Mouse (Mus musculus) forebrain, embryonic 11.5 days (tissue): ENCODE measurements around the gene Usp49. TPM values are rescaled to one million over a fixed set of nuclear protein-coding genes. Genes with fewer than 3 reads are reported as not detected.
A peak's percentile ranks its signal among the peaks of the same experiment; 100 is the strongest.

ENCODE experiments used
- ATAC-seq: fragments of 200-750 bp; cut with Nextera tagmentation; replicated peaks from 2 replicates; pipeline ENCODE4 v1.8.0; 2017; ENCODE audit warnings: moderate TSS enrichment; ENCODE audit not compliant: low FRiP score
- DNase-seq: peaks from one replicate; pipeline ENCODE4 v3.0.0-alpha.2; 2017; ENCODE audit warnings: low spot score
- H3K27ac ChIP-seq: fragments of 300-500 bp; sonication (generic); 2 replicates; pipeline ENCODE4 v1.5.1; 2014; ENCODE audit warnings: low read depth, low read length
- H3K27me3 ChIP-seq: fragments of 300-500 bp; sonication (generic); 2 replicates; pipeline ENCODE4 v1.6.1; 2014; ENCODE audit warnings: mild to moderate bottlenecking, low read length, mixed read lengths; ENCODE audit not compliant: control insufficient read depth, insufficient read depth
- H3K36me3 ChIP-seq: fragments of 300-500 bp; sonication (generic); 2 replicates; pipeline ENCODE4 v1.6.1; 2014; ENCODE audit warnings: mild to moderate bottlenecking, low read length, moderate library complexity, mixed read lengths; ENCODE audit not compliant: control insufficient read depth, insufficient read depth
- H3K4me1 ChIP-seq: fragments of 300-500 bp; sonication (generic); replicated peaks from 2 replicates; pipeline ENCODE4 v1.6.1; 2014; ENCODE audit warnings: low read length, mixed read lengths; ENCODE audit not compliant: control insufficient read depth, insufficient read depth
- H3K4me2 ChIP-seq: fragments of 300-500 bp; sonication (generic); 2 replicates; pipeline ENCODE4 v1.6.1; 2014; ENCODE audit warnings: low read depth, mild to moderate bottlenecking, low read length, moderate library complexity, mixed read lengths; ENCODE audit not compliant: severe bottlenecking
- H3K4me3 ChIP-seq: fragments of 300-500 bp; sonication (generic); 2 replicates; pipeline ENCODE4 v1.5.1; 2014; ENCODE audit warnings: low read depth, low read length
- H3K9ac ChIP-seq: fragments of 300-500 bp; sonication (generic); 2 replicates; pipeline ENCODE4 v1.6.1; 2014; ENCODE audit warnings: low read length
- H3K9me3 ChIP-seq: fragments of 300-500 bp; sonication (generic); 2 replicates; pipeline ENCODE4 v1.6.1; 2016; ENCODE audit warnings: low read length, mixed read lengths; ENCODE audit not compliant: control insufficient read depth
- WGBS: fragments of 180-500 bp; shearing (Covaris S2); extraction: QIAGEN DNeasy Blood & Tissue Kit; methylation state at CpG from one replicate; pipeline ENCODE4 v1.1.7; 2014; 5-methylcytosine and 5-hydroxymethylcytosine counted together
- polyA plus RNA-seq: library from polyadenylated mRNA; unstranded; fragments of >200 nt; fragmentation: Nextera tagmentation; extraction: Ambion mirVana; gene quantifications from 2 replicates; pipeline ENCODE4 v1.2.1, GENCODE M21; 2014

The Usp49 gene
- 7.2 and 8.1 TPM in 2 replicates for polyA plus RNA-seq

GRCm38 (mm10) chr17:47630678-47631065 lies at the start of gene Usp49:
TSS of gene Usp49 (plus strand) at chr17:47630690.
- no peak for DNase-seq
- 0% methylated on average over 3 of the region's 3 CpGs for WGBS
- H3K4me1 ChIP-seq = peaks cover 4% of the 10 kb centered on the region; the same call in 1 of the 2 replicates
- H3K27ac ChIP-seq = peak within 1 kb of the TSS; percentile 94
- no peaks in the 10 kb centered on the region for H3K27me3 ChIP-seq
- peak within 1 kb of the TSS; percentile 93 for H3K4me2 ChIP-seq
- H3K9me3 ChIP-seq = no peaks in the 10 kb centered on the region
- peak within 1 kb of the TSS; percentile 59 for H3K4me3 ChIP-seq
- no peaks in the 10 kb centered on the region for H3K36me3 ChIP-seq
- H3K9ac ChIP-seq = peak within 1 kb of the TSS; percentile 81
- no peak for ATAC-seq

GRCm38 (mm10) chr17:47580962-47581361 lies 49.5 kb upstream of the Usp49 start:
- 88% methylated on average over 4 of the region's 4 CpGs for WGBS
- Histone ChIP-seq H3K27me3 (no peaks in the 10 kb centered on the region), H3K4me3 (no peak overlapping the region), H3K36me3 (no peaks in the 10 kb centered on the region), H3K27ac (no peak overlapping the region), H3K9me3 (no peaks in the 10 kb centered on the region), H3K9ac (no peak overlapping the region), H3K4me1 (no peaks in the 10 kb centered on the region), H3K4me2 (no peak overlapping the region)
- DNase-seq (no peak), ATAC-seq (no peak)

- Histone ChIP-seq H3K9me3 (no peaks in the 10 kb centered on the region), H3K27me3 (no peaks in the 10 kb centered on the region), H3K4me2 (no peak overlapping the region), H3K36me3 (no peaks in the 10 kb centered on the region), H3K4me3 (no peak overlapping the region), H3K27ac (no peak overlapping the region), H3K4me1 (no peaks in the 10 kb centered on the region), H3K9ac (no peak overlapping the region)
- DNase-seq (no peak), ATAC-seq (no peak)
- 82% methylated on average over 8 of the region's 8 CpGs for WGBS
These were observed 42.0 kb upstream of the Usp49 start for GRCm38 (mm10) chr17:47588517-47588916.

DNA sequence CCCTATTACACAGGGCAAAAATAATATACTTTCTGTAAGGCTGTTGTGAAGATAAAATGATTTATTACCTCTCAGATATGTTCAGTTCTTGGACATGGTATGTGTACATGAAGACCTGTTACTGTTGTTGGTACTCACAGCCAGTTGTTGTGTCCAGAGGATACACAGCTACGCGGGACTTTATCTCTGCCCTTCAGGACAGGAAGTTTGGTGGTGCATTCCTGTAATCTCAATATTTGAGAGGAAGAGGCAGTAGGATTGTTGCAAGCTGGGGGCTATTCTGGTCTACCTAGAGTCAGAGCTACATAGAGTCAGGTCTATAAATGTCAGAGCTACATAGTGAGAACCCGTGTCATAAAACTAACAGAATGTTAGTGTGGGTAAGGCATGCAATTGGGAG lies 39.4 kb upstream of the Usp49 start:
- Histone ChIP-seq H3K27ac (no peak overlapping the region), H3K9ac (no peak overlapping the region), H3K4me1 (peaks cover 9% of the 10 kb centered on the region; the same call in 1 of the 2 replicates), H3K27me3 (no peaks in the 10 kb centered on the region), H3K4me2 (no peak overlapping the region), H3K4me3 (no peak overlapping the region), H3K9me3 (no peaks in the 10 kb centered on the region), H3K36me3 (no peaks in the 10 kb centered on the region)
- DNase-seq = no peak
- WGBS = 85% methylated on average over 3 of the region's 3 CpGs
- ATAC-seq = no peak

DNA sequence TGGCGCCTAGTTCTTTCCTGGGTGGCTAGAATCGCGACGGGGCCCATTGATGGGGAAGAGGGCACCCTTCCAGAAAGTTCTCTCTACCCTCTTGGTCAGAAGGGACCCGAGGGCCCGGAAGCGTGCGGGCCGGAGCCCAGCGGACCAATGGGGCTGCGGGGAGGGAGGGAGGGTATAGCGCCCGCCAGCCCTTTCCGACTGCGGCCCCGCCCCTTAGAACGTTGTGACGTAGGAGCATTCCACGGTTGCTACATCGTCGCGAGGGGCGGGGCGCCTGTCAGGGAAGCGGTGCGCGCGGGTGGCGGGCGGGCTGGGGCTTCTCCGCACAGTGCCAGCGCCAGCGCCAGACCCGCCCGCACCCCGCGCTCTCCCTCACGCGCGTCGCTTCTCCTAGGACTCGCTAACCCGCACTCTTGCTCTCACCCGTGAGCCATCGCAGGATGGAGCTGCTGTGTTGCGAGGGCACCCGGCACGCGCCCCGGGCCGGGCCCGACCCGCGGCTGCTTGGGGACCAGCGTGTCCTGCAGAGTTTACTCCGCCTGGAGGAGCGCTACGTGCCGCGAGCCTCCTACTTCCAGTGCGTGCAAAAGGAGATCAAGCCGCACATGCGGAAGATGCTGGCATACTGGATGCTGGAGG lies 37.2 kb upstream of the Usp49 start:
- no peaks in the 10 kb centered on the region for H3K27me3 ChIP-seq
- H3K4me2 ChIP-seq = peak overlapping the region; percentile 86
- under 1% methylated on average over 57 of the region's 63 CpGs for WGBS
- peak overlapping the region; percentile 88 for H3K9ac ChIP-seq
- ATAC-seq = peak; percentile 84
- no peaks in the 10 kb centered on the region; the same call in 1 of the 2 replicates for H3K36me3 ChIP-seq
- peak overlapping the region; percentile 81 for H3K4me3 ChIP-seq
- peaks cover 28% of the 10 kb centered on the region for H3K4me1 ChIP-seq
- no peaks in the 10 kb centered on the region for H3K9me3 ChIP-seq
- DNase-seq = peak; percentile 96
- H3K27ac ChIP-seq = peak overlapping the region; percentile 97

GRCm38 (mm10) chr17:47593854-47594182 lies 36.7 kb upstream of the Usp49 start:
- WGBS = 1% methylated on average over 13 of the region's 13 CpGs
- no peaks in the 10 kb centered on the region for H3K27me3 ChIP-seq
- H3K9me3 ChIP-seq = no peaks in the 10 kb centered on the region
- no peak for DNase-seq
- H3K4me2 ChIP-seq = peak overlapping the region; percentile 86
- peaks cover 28% of the 10 kb centered on the region for H3K4me1 ChIP-seq
- H3K4me3 ChIP-seq = peak overlapping the region; percentile 81
- H3K36me3 ChIP-seq = no peaks in the 10 kb centered on the region; the same call in 1 of the 2 replicates
- no peak for ATAC-seq
- H3K9ac ChIP-seq = peak overlapping the region; percentile 88
- peak overlapping the region; percentile 97 for H3K27ac ChIP-seq

- under 1% methylated on average over 37 of the region's 43 CpGs for WGBS
- Histone ChIP-seq H3K9ac (peak overlapping the region; percentile 88), H3K27ac (peak overlapping the region; percentile 97), H3K4me3 (peak overlapping the region; percentile 81), H3K4me2 (peak overlapping the region; percentile 86), H3K27me3 (no peaks in the 10 kb centered on the region), H3K36me3 (no peaks in the 10 kb centered on the region; the same call in 1 of the 2 replicates), H3K9me3 (no peaks in the 10 kb centered on the region), H3K4me1 (peaks cover 28% of the 10 kb centered on the region)
- no peak for ATAC-seq
- peak; percentile 80 for DNase-seq
These were observed 36.1 kb upstream of the Usp49 start for GRCm38 (mm10) chr17:47594183-47594968.

DNA sequence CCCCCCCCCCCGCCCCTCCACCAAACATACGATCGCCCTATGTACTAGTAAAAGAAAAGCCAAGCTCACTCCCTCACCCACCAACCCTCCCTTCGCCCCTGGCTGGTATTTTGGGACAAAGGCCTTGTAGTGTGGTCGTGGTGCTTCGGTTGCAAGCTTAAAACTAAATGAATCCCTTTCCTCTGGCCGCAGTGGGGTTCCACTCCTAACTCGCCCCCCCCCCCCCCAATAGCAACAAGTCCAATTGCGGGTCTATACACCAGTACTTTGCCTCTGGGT lies 35.6 kb upstream of the Usp49 start:
- Histone ChIP-seq H3K27ac (peak overlapping the region; percentile 97), H3K27me3 (no peaks in the 10 kb centered on the region), H3K9me3 (no peaks in the 10 kb centered on the region), H3K4me3 (peak overlapping the region; percentile 81), H3K36me3 (no peaks in the 10 kb centered on the region; the same call in 1 of the 2 replicates), H3K4me2 (peak overlapping the region; percentile 86), H3K9ac (peak overlapping the region; percentile 88), H3K4me1 (peaks cover 28% of the 10 kb centered on the region)
- WGBS = 0% methylated on average over 8 of the region's 9 CpGs
- ATAC-seq = no peak
- DNase-seq = no peak
